Mouse (Mus musculus) forebrain, embryonic 11.5 days (tissue): ENCODE results near the gene Apon. TPM values are rescaled to one million over a fixed set of nuclear protein-coding genes. Genes with fewer than 3 reads are reported as not detected.
"Not testable (repeated sequence)": the region's sequence is repeated elsewhere in the genome, so short reads cannot be mapped to it uniquely, and the experiment has no call there.

ENCODE experiments used
- ATAC-seq: fragments of 200-750 bp; cut with Nextera tagmentation; replicated peaks from 2 replicates; pipeline ENCODE4 v1.8.0; 2017; ENCODE audit warnings: moderate TSS enrichment; ENCODE audit not compliant: low FRiP score
- DNase-seq: peaks from one replicate; pipeline ENCODE4 v3.0.0-alpha.2; 2017; ENCODE audit warnings: low spot score
- H3K27ac ChIP-seq: fragments of 300-500 bp; sonication (generic); 2 replicates; pipeline ENCODE4 v1.5.1; 2014; ENCODE audit warnings: low read depth, low read length
- H3K27me3 ChIP-seq: fragments of 300-500 bp; sonication (generic); 2 replicates; pipeline ENCODE4 v1.6.1; 2014; ENCODE audit warnings: mild to moderate bottlenecking, low read length, mixed read lengths; ENCODE audit not compliant: control insufficient read depth, insufficient read depth
- H3K36me3 ChIP-seq: fragments of 300-500 bp; sonication (generic); 2 replicates; pipeline ENCODE4 v1.6.1; 2014; ENCODE audit warnings: mild to moderate bottlenecking, low read length, moderate library complexity, mixed read lengths; ENCODE audit not compliant: control insufficient read depth, insufficient read depth
- H3K4me1 ChIP-seq: fragments of 300-500 bp; sonication (generic); replicated peaks from 2 replicates; pipeline ENCODE4 v1.6.1; 2014; ENCODE audit warnings: low read length, mixed read lengths; ENCODE audit not compliant: control insufficient read depth, insufficient read depth
- H3K4me2 ChIP-seq: fragments of 300-500 bp; sonication (generic); 2 replicates; pipeline ENCODE4 v1.6.1; 2014; ENCODE audit warnings: low read depth, mild to moderate bottlenecking, low read length, moderate library complexity, mixed read lengths; ENCODE audit not compliant: severe bottlenecking
- H3K4me3 ChIP-seq: fragments of 300-500 bp; sonication (generic); 2 replicates; pipeline ENCODE4 v1.5.1; 2014; ENCODE audit warnings: low read depth, low read length
- H3K9ac ChIP-seq: fragments of 300-500 bp; sonication (generic); 2 replicates; pipeline ENCODE4 v1.6.1; 2014; ENCODE audit warnings: low read length
- H3K9me3 ChIP-seq: fragments of 300-500 bp; sonication (generic); 2 replicates; pipeline ENCODE4 v1.6.1; 2016; ENCODE audit warnings: low read length, mixed read lengths; ENCODE audit not compliant: control insufficient read depth
- WGBS: fragments of 180-500 bp; shearing (Covaris S2); extraction: QIAGEN DNeasy Blood & Tissue Kit; methylation state at CpG from one replicate; pipeline ENCODE4 v1.1.7; 2014; 5-methylcytosine and 5-hydroxymethylcytosine counted together
- polyA plus RNA-seq: library from polyadenylated mRNA; unstranded; fragments of >200 nt; fragmentation: Nextera tagmentation; extraction: Ambion mirVana; gene quantifications from 2 replicates; pipeline ENCODE4 v1.2.1, GENCODE M21; 2014

Apon gene
- polyA plus RNA-seq, 1 experiment from 2014 or later, result 0.77 TPM

- ATAC-seq, result 0 out of 2 replicates have a peak, but pooled peaks have one; percentile 50
- WGBS, result 3% methylated on average over 18 of the region's 18 CpGs
- Histone ChIP-seq H3K36me3 (no peaks in the 10 kb centered on the region), H3K4me2 (peak overlapping the region; percentile 38), H3K4me3 (peak overlapping the region; percentile 3), H3K27me3 (no peaks in the 10 kb centered on the region), H3K4me1 (peaks cover 6% of the 10 kb centered on the region; the same call in 1 of the 2 replicates), H3K27ac (no peak overlapping the region), H3K9me3 (no peaks in the 10 kb centered on the region), H3K9ac (no peak overlapping the region)
- DNase-seq, result peak; percentile 78
These were observed 41.0 kb upstream of the Apon start for GRCm38 (mm10) chr10:128212871-128213323.

DNA sequence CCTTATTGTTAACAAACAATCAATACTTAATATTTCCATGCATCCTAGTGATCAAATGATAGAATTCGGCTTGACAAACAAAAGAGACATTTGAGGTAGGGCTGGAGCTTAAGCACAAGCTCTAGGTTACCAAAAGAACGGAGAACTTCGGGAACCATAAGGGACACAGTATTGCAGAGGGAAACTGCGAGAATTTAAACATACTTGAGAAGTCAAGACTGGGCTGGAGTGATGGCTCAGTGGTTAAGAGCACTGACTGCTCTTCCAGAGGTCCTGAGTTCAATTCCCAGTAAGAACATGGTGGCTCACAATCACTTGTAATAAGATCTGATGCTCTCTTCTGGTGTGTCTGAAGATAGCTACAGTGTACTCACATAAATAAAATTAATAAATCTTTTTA is 39.8 kb upstream of the Apon start:
- not testable (repeated sequence) for H3K36me3 ChIP-seq, H3K9ac ChIP-seq, ATAC-seq, H3K27ac ChIP-seq, DNase-seq, H3K27me3 ChIP-seq, H3K4me2 ChIP-seq, H3K9me3 ChIP-seq, H3K4me3 ChIP-seq, H3K4me1 ChIP-seq
- WGBS, result 89% methylated on average over 4 of the region's 4 CpGs

DNA sequence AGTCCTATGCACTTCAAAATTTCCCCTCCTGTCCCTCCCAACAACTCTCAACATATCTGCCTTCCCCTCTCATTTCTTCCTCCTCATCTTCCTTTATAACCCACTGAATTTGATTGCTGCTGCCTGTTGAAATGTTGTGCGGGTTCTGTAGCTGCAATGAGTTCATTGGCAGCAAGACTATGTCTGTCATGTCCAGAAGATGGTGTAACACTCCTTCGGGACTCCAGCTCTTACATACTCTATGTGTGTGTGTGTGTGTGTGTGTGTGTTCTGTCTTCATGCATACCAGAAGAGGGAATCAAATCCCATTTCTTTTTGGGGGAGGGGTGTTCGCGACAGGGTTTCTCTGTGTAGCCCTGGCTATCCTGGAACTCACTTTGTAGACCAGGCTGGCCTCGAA is 38.9 kb upstream of the Apon start:
- no peaks in the 10 kb centered on the region for H3K9me3 ChIP-seq
- no peaks in the 10 kb centered on the region for H3K27me3 ChIP-seq
- no peaks in the 10 kb centered on the region for H3K36me3 ChIP-seq
- ATAC-seq (no peak), DNase-seq (no peak)
- no peak overlapping the region for H3K27ac ChIP-seq
- no peak overlapping the region for H3K4me3 ChIP-seq
- peaks cover 6% of the 10 kb centered on the region; the same call in 1 of the 2 replicates for H3K4me1 ChIP-seq
- H3K4me2 ChIP-seq, result no peak overlapping the region
- H3K9ac ChIP-seq, result no peak overlapping the region
- 87% methylated on average over 5 of the region's 5 CpGs for WGBS

DNA sequence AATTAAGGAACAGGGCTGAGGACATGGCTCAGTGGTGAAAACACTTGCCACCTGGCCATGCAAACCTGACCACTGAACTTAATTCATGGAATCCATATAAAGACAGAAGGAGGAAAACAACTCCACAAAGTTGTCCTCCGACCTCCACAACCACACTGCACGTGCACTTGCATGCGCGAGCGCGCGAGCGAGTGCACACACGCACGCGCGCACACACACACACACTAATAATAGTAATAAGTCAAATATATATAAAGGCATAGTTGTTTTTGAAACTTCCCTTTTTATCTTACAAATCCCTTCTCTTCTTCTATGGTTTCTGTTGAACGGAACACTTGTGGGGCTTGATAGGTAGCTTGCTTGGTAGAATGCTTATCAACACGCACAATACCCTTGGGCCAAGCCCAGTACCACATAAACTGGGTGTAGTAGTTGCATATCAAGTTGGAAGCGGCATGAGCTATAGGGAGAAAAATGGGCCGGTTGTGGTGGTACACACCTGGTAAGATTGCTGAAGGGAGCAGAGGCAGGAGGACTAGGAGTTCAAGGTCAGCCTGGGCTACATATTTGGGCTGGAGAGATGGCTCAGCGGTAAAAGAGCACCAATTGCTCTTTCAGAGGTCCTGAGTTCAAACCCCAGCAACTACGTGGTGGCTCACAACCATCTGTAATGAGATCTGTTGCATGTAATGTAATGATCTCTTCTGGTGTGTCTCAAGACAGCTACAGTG is 35.3 kb upstream of the Apon start:
- 93% methylated on average over 18 of the region's 18 CpGs for WGBS
- Histone ChIP-seq H3K36me3 (no peaks in the 10 kb centered on the region), H3K27me3 (no peaks in the 10 kb centered on the region), H3K9ac (no peak overlapping the region), H3K27ac (no peak overlapping the region), H3K4me1 (no peaks in the 10 kb centered on the region), H3K4me3 (no peak overlapping the region), H3K4me2 (no peak overlapping the region), H3K9me3 (no peaks in the 10 kb centered on the region)
- ATAC-seq, result no peak
- DNase-seq, result no peak

DNA sequence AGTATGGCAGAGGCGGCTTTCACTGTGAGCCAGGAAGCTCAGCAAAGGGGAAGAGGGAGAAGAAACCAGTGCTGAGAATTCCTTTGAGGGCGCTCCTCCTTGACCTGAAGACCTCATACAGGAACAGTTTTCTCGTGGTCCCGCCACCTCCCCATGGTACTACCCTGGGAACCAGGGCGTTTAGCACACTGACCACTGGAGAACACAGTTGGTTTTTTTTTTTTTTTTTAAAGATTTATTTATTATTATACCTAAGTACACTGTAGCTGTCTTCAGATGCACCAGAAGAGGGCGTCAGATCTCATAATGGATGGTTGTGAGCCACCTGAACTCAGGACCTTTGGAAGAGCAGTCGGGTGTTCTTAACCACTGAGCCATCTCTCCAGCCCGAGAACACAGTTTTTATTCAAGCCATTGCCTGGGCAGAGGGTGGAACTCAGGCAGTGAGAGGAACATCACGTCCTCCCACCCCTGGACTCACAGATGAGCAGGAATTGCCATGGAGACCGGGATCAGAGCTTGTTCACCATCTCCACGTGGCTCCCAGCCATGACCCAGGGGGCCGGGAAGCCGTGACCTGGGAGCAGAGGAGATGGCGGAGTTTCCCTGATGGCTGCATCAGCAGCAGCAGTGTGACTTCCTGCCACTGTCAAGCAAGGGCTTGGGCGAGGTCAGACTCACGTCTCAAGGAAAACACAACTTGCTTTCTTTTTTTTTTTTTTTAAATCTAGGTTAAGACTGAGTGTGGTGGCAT is 32.2 kb upstream of the Apon start:
- H3K9me3 ChIP-seq, result no peaks in the 10 kb centered on the region
- H3K27me3 ChIP-seq, result no peaks in the 10 kb centered on the region
- DNase-seq (no peak), ATAC-seq (no peak)
- H3K36me3 ChIP-seq, result no peaks in the 10 kb centered on the region
- WGBS, result 72% methylated on average over 16 of the region's 16 CpGs
- peaks cover 2% of the 10 kb centered on the region; the same call in 1 of the 2 replicates for H3K4me1 ChIP-seq
- no peak overlapping the region for H3K4me3 ChIP-seq
- no peak overlapping the region for H3K27ac ChIP-seq
- H3K9ac ChIP-seq, result no peak overlapping the region
- H3K4me2 ChIP-seq, result no peak overlapping the region

DNA sequence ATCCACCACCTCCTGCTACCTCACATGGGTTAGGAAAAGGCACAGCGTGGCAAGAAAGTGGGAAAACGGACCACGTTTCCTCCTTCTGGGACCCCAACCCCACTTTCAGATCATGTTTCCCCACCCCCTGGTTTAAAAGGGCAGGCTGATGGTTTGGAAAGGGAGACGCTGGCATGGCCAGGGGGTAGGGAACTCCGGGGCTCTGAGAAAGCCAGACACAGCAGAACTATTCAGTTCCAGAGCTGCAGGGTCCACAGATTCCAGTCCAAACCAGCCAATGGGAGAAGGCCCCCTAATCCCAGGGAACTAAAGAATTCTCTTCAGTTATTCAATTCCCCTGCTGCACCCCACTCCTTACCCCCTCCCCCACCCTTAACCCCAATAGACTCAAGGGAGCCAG is 28.8 kb upstream of the Apon start:
- H3K27me3 ChIP-seq, result no peaks in the 10 kb centered on the region
- 29% methylated on average over 5 of the region's 5 CpGs for WGBS
- no peaks in the 10 kb centered on the region for H3K36me3 ChIP-seq
- H3K4me1 ChIP-seq, result peaks cover 2% of the 10 kb centered on the region; the same call in 1 of the 2 replicates
- no peak overlapping the region for H3K4me2 ChIP-seq
- no peak overlapping the region for H3K4me3 ChIP-seq
- H3K9ac ChIP-seq, result no peak overlapping the region; the same call in 1 of the 2 replicates
- no peaks in the 10 kb centered on the region for H3K9me3 ChIP-seq
- no peak for DNase-seq
- H3K27ac ChIP-seq, result no peak overlapping the region
- ATAC-seq, result 0 out of 2 replicates have a peak, but pooled peaks have one; percentile 15

GRCm38 (mm10) chr10:128225538-128225937 is 28.4 kb upstream of the Apon start, which contains the start of gene Mip:
Gene Mip, plus strand, starts transcription at chr10:128225838.
- H3K9ac ChIP-seq, result no peak within 1 kb of the TSS; the same call in 1 of the 2 replicates
- 28% methylated on average over 4 of the region's 4 CpGs for WGBS

DNA sequence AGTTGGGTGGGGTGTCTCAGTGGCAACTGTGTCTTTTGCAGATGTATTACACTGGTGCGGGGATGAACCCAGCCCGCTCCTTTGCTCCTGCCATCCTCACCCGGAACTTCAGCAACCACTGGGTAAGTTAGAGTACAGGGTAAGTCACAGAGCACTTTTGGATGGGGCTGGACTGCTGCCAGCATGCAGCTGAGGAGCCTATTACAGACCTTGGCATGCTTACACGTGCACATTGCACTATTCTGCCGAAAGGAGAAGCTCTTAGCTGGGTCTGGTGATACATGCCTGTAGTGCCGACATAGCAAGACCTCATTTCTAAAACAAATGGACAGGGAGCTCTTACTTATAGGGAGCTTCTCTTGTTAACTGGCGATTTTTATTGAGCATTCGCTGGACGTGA is 26.3 kb upstream of the Apon start:
- Histone ChIP-seq H3K27ac (no peak overlapping the region), H3K9me3 (no peaks in the 10 kb centered on the region), H3K4me2 (no peak overlapping the region), H3K27me3 (no peaks in the 10 kb centered on the region), H3K36me3 (no peaks in the 10 kb centered on the region), H3K9ac (no peak overlapping the region), H3K4me3 (no peak overlapping the region), H3K4me1 (peaks cover 6% of the 10 kb centered on the region; the same call in 1 of the 2 replicates)
- 86% methylated on average over 9 of the region's 9 CpGs for WGBS
- ATAC-seq, result no peak
- DNase-seq, result no peak

More at GRCm38 (mm10) chr10:128225538-128225937, 28.4 kb upstream of the Apon start, which contains the start of gene Mip:
- Histone ChIP-seq H3K4me1 (peaks cover 2% of the 10 kb centered on the region; the same call in 1 of the 2 replicates), H3K27ac (no peak within 1 kb of the TSS), H3K4me2 (no peak within 1 kb of the TSS), H3K4me3 (no peak within 1 kb of the TSS), H3K9me3 (no peaks in the 10 kb centered on the region), H3K27me3 (no peaks in the 10 kb centered on the region), H3K36me3 (no peaks in the 10 kb centered on the region)
- DNase-seq, result no peak
- 0 out of 2 replicates have a peak, but pooled peaks have one; percentile 49 for ATAC-seq
